Mouse (Mus musculus): ENCODE measurements around the gene Mien1. TPM values are rescaled to one million over a fixed set of nuclear protein-coding genes. Genes with fewer than 3 reads are reported as not detected.
A peak's percentile ranks its signal among the peaks of the same experiment; 100 is the strongest.

The Mien1 gene
- total and polyA plus RNA-seq, 3 experiments: 71.6 to 93.2 TPM; not detected in 1

DNA sequence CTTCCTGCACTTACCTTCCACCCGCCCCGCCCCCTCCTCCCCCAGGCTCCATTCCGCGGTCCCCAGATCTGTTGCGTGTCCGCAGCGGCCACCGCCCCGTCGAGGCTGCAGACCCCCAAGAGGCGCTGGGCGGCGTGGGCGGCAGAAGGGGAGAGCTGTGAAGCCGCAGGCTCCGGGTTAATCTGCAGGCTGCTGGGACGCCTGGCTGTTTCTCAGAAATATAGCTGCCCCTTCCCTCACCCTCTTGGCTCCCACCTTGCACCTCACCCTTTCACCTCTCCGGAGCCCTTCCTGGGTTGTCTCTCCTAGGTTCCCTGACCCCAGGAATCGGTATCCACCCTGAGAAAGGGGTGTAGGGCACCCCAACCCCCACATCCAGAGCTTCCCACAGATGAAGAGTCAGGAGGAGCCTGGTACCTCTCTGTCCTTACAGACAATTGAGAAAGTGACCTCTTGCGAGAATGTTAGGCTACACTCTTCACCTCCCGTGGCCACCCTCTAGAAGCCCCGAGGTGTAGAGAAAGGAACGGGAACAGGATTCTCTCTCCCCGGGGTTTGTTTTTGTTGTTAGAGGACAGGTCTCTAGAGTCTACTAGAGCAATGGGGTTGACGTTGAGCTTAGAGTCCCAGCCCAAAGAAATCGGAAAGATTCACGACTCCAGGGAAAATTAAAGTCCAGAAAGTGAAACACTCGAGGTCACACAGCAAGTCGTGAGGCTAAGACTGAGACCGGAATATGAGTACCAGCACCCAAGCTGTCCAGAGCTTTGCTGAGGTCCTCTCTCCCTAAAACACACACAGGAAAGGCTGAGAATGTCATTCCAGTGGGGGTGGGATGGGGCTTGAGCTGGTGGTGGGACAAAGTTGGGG is 19.6 kb upstream of the Mien1 start:
- Histone ChIP-seq H3K9ac (ENCODE audit: control insufficient read depth, low read depth, low read length, poor library complexity, severe bottlenecking) (peak overlapping the region; percentile 82), H3K9me3 (replicated peaks; ENCODE audit: insufficient read depth, low read length) (no peaks in the 10 kb centered on the region), H3K4me3 (ENCODE audit: control insufficient read depth in 1 of 2, insufficient read depth in 1 of 2, low read depth in 2 of 2, low read length in 2 of 2) (peak overlapping the region; percentile 63 to 80), H3K27ac (ENCODE audit: control insufficient read depth, low read depth, low read length) (no peak overlapping the region), H3K4me1 (ENCODE audit: control insufficient read depth in 1 of 2, insufficient read depth in 2 of 2, low read length in 2 of 2) (peaks cover 0 to 10% of the 10 kb centered on the region in 2 experiments; a peak in 1 of 4 replicates), H3K79me2 (ENCODE audit: control insufficient read depth, insufficient read depth, low read length, poor library complexity) (no peaks in the 10 kb centered on the region; the same call in 1 of the 2 replicates), H3K36me3 (ENCODE audit: control insufficient read depth in 1 of 2, insufficient read depth in 2 of 2, low read length in 2 of 2) (peaks cover 0 to 2% of the 10 kb centered on the region in 2 experiments; a peak in 1 of 4 replicates), H3K27me3 (ENCODE audit: control insufficient read depth in 1 of 2, insufficient read depth in 2 of 2, low read length in 2 of 2) (peaks cover 0 to 1% of the 10 kb centered on the region in 2 experiments; a peak in 2 of 4 replicates)
- DNase-seq (ENCODE audit: low read depth, low spot score): no peak
- no peak for TF ChIP-seq RAD21 (IDR thresholded peaks at IDR 0.05; ENCODE audit: low read depth, low read length)
- no peak for TF ChIP-seq BHLHE40 (IDR thresholded peaks at IDR 0.05; ENCODE audit: borderline replicate concordance, low read depth, low read length)
- TF ChIP-seq UBTF (IDR thresholded peaks at IDR 0.05; ENCODE audit: borderline replicate concordance, insufficient read depth, low read depth, low read length): no peak
- no peak for TF ChIP-seq HCFC1 (IDR thresholded peaks at IDR 0.05; ENCODE audit: low read depth, low read length)
- TF ChIP-seq MEF2A (IDR thresholded peaks at IDR 0.05; ENCODE audit: extremely low read depth, insufficient replicate concordance, low read depth, low read length, poor library complexity, severe bottlenecking): no peak
- no peak for TF ChIP-seq EP300 (IDR thresholded peaks at IDR 0.05; ENCODE audit: low read depth in 1 of 2, low read length in 2 of 2)
- no peak for TF ChIP-seq GABPA (IDR thresholded peaks at IDR 0.05; ENCODE audit: low read depth, low read length)
- no peak for TF ChIP-seq ZC3H11A (IDR thresholded peaks at IDR 0.05; ENCODE audit: low read depth, low read length)
- no peak for TF ChIP-seq E2F4 (IDR thresholded peaks at IDR 0.05; ENCODE audit: borderline replicate concordance, low read depth, low read length)
- no peak for TF ChIP-seq GATA1 (IDR thresholded peaks at IDR 0.05; ENCODE audit: low read depth, low read length)
- TF ChIP-seq NRF1 (IDR thresholded peaks at IDR 0.05; ENCODE audit: insufficient read depth, low read depth, low read length, poor library complexity, severe bottlenecking): no peak
- TF ChIP-seq NELFE (IDR thresholded peaks at IDR 0.05; ENCODE audit: low read depth, low read length): no peak
- TF ChIP-seq MXI1 (IDR thresholded peaks at IDR 0.05; ENCODE audit: low read depth, low read length): no peak
- no peak for TF ChIP-seq CHD1 (IDR thresholded peaks at IDR 0.05; ENCODE audit: low read depth, low read length)

DNA sequence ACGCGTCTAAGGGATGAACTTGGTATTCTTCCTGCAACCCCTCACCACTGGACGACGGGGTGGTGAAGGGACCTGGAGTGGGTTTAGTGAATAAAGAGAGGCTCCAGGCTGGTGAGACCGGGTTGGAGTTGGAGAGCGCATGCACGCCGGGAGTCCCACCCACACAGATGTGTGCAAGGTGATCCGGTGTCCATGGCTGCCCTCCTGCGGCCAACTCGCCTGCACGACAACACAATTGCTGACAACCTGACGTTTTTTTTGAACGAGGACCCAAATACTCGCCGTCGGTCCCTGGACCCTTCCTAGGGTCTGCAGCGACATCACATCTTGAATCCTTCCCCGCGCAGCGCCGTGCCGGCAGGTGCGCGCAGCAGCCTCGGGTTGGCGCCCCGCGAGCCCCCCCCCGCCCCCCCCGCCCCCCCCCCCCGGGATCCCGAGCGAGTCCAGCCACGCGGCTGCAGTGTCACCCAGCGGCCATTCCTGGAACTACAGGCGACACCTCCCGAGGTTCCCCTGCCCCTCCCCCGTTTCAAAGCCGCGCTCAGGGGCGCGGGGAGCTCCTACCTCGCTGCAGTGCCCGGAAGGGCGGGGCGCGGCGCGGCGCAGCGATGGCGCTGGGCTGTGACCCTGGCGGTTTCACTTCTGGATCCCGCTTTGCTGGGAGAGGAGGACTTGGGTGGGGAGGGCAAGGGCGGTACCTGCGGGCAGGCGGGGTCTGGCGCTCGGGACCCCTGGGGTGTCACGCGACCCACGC is 18.8 kb upstream of the Mien1 start:
- Histone ChIP-seq H3K36me3 (ENCODE audit: control insufficient read depth in 1 of 2, insufficient read depth in 2 of 2, low read length in 2 of 2) (peaks cover 0 to 2% of the 10 kb centered on the region in 2 experiments; a peak in 1 of 4 replicates), H3K27me3 (ENCODE audit: control insufficient read depth in 1 of 2, insufficient read depth in 2 of 2, low read length in 2 of 2) (peaks cover 0 to 1% of the 10 kb centered on the region in 2 experiments; a peak in 3 of 4 replicates), H3K9ac (ENCODE audit: control insufficient read depth, low read depth, low read length, poor library complexity, severe bottlenecking) (peak overlapping the region; percentile 82), H3K27ac (ENCODE audit: control insufficient read depth, low read depth, low read length) (0 out of 2 replicates have a peak overlapping the region, but pooled peaks have one; percentile 1), H3K4me1 (ENCODE audit: control insufficient read depth in 1 of 2, insufficient read depth in 2 of 2, low read length in 2 of 2) (peaks cover 0 to 10% of the 10 kb centered on the region in 2 experiments; a peak in 1 of 4 replicates), H3K9me3 (replicated peaks; ENCODE audit: insufficient read depth, low read length) (no peaks in the 10 kb centered on the region), H3K79me2 (ENCODE audit: control insufficient read depth, insufficient read depth, low read length, poor library complexity) (no peaks in the 10 kb centered on the region; the same call in 1 of the 2 replicates), H3K4me3 (ENCODE audit: control insufficient read depth in 1 of 2, insufficient read depth in 1 of 2, low read depth in 2 of 2, low read length in 2 of 2) (peak overlapping the region; percentile 63 to 80)
- DNase-seq (ENCODE audit: low read depth, low spot score): peak; percentile 95
- TF ChIP-seq E2F4 (IDR thresholded peaks at IDR 0.05; ENCODE audit: borderline replicate concordance, low read depth, low read length): 0 out of 2 replicates have a peak, but pooled peaks have one; percentile 61
- TF ChIP-seq SMC3 (IDR thresholded peaks at IDR 0.05; ENCODE audit: low read depth, low read length): peak; percentile 46
- 0 out of 2 replicates have a peak, but pooled peaks have one; percentile 5 for TF ChIP-seq USF1 (IDR thresholded peaks at IDR 0.05; ENCODE audit: low read depth, low read length)
- TF ChIP-seq TBP (IDR thresholded peaks at IDR 0.05; ENCODE audit: low read depth, low read length): 0 out of 2 replicates have a peak, but pooled peaks have one; percentile 11
- TF ChIP-seq BHLHE40 (IDR thresholded peaks at IDR 0.05; ENCODE audit: borderline replicate concordance, low read depth, low read length): 0 out of 2 replicates have a peak, but pooled peaks have one; percentile 20
- peak; percentile 69 for TF ChIP-seq NRF1 (IDR thresholded peaks at IDR 0.05; ENCODE audit: insufficient read depth, low read depth, low read length, poor library complexity, severe bottlenecking)
- peak; percentile 71 for TF ChIP-seq SIN3A (IDR thresholded peaks at IDR 0.05; ENCODE audit: low read length)
- TF ChIP-seq GABPA (IDR thresholded peaks at IDR 0.05; ENCODE audit: low read depth, low read length): no peak
- peak; percentile 34; the same call in 1 of the 2 replicates for TF ChIP-seq HCFC1 (IDR thresholded peaks at IDR 0.05; ENCODE audit: low read depth, low read length)
- peak; percentile 97 for TF ChIP-seq MAZ (IDR thresholded peaks at IDR 0.05; ENCODE audit: low read depth, low read length)
- 0 out of 2 replicates have a peak, but pooled peaks have one; percentile 21 for TF ChIP-seq TCF12 (IDR thresholded peaks at IDR 0.05; ENCODE audit: low read depth, low read length)
- TF ChIP-seq CTCF (IDR thresholded peaks at IDR 0.05 in 2 of 3, conservative IDR thresholded peaks at IDR 0.05 in 1 of 3; ENCODE audit: control insufficient read depth in 1 of 3, insufficient read depth in 1 of 3, low read depth in 2 of 3, low read length in 3 of 3, poor library complexity in 1 of 3, severe bottlenecking in 1 of 3): peak; percentile 21 to 89 (median 59); a peak in 5 of 6 replicates
- no peak for TF ChIP-seq JUND (IDR thresholded peaks at IDR 0.05; ENCODE audit: low read depth, low read length)
- peak in 1 of 2 experiments; percentile 10; a peak in 1 of 4 replicates for TF ChIP-seq EP300 (IDR thresholded peaks at IDR 0.05; ENCODE audit: low read depth in 1 of 2, low read length in 2 of 2)
- TF ChIP-seq ZC3H11A (IDR thresholded peaks at IDR 0.05; ENCODE audit: low read depth, low read length): peak; percentile 45
- TF ChIP-seq MYC (IDR thresholded peaks at IDR 0.05; ENCODE audit: low read depth, low read length): peak; percentile 73
- peak; percentile 68 for TF ChIP-seq NELFE (IDR thresholded peaks at IDR 0.05; ENCODE audit: low read depth, low read length)
- no peak; the same call in 1 of the 2 replicates for TF ChIP-seq CHD2 (IDR thresholded peaks at IDR 0.05; ENCODE audit: low read length)
